Mouse (Mus musculus) testis, adult 2 months (tissue): ENCODE results near the gene Gpr37l1. TPM values are rescaled to one million over a fixed set of nuclear protein-coding genes. Genes with fewer than 3 reads are reported as not detected.

ENCODE experiments used
- H3K27ac ChIP-seq: fragments of 200-500 bp; 2 replicates; pipeline ENCODE4 v1.5.1; 2012; ENCODE audit warnings: low read depth, low read length; ENCODE audit not compliant: control insufficient read depth, insufficient read depth
- H3K27me3 ChIP-seq: fragments of 200-500 bp; 2 replicates; pipeline ENCODE4 v1.6.1; 2012; ENCODE audit warnings: mild to moderate bottlenecking, low read length, moderate library complexity; ENCODE audit not compliant: control insufficient read depth, insufficient read depth
- H3K36me3 ChIP-seq: fragments of 200-500 bp; 2 replicates; pipeline ENCODE4 v1.6.1; 2012; ENCODE audit warnings: mild to moderate bottlenecking, low read length; ENCODE audit not compliant: control insufficient read depth, insufficient read depth
- H3K4me1 ChIP-seq: fragments of 200-500 bp; 2 replicates; pipeline ENCODE4 v1.6.1; 2012; ENCODE audit warnings: low read length; ENCODE audit not compliant: control insufficient read depth, insufficient read depth
- H3K4me3 ChIP-seq: fragments of 200-500 bp; 2 replicates; pipeline ENCODE4 v1.5.1; 2012; ENCODE audit warnings: low read depth, mild to moderate bottlenecking, low read length, moderate library complexity, mixed read lengths; ENCODE audit not compliant: control insufficient read depth
- CTCF ChIP-seq: fragments of 200-500 bp; IDR thresholded peaks from 2 replicates; pipeline ENCODE4 v1.5.1; 2012; ENCODE audit warnings: low read depth, mild to moderate bottlenecking, inconsistent platforms, low read length, moderate library complexity; ENCODE audit not compliant: control insufficient read depth, insufficient read depth, insufficient replicate concordance
- POLR2A ChIP-seq: fragments of 200-500 bp; IDR thresholded peaks from 2 replicates; pipeline ENCODE4 v1.6.1; 2012; ENCODE audit warnings: low read depth, mild to moderate bottlenecking, inconsistent platforms, low read length, moderate library complexity; ENCODE audit not compliant: control insufficient read depth
- polyA plus RNA-seq: library from polyadenylated mRNA; depleted of rRNA; stranded (reverse); fragments of >200 nt; gene quantifications from 2 replicates; pipeline ENCODE4 v1.2.3, GENCODE M21; 2012

Gene Gpr37l1
- polyA plus RNA-seq, 1 experiment, result not detected

DNA sequence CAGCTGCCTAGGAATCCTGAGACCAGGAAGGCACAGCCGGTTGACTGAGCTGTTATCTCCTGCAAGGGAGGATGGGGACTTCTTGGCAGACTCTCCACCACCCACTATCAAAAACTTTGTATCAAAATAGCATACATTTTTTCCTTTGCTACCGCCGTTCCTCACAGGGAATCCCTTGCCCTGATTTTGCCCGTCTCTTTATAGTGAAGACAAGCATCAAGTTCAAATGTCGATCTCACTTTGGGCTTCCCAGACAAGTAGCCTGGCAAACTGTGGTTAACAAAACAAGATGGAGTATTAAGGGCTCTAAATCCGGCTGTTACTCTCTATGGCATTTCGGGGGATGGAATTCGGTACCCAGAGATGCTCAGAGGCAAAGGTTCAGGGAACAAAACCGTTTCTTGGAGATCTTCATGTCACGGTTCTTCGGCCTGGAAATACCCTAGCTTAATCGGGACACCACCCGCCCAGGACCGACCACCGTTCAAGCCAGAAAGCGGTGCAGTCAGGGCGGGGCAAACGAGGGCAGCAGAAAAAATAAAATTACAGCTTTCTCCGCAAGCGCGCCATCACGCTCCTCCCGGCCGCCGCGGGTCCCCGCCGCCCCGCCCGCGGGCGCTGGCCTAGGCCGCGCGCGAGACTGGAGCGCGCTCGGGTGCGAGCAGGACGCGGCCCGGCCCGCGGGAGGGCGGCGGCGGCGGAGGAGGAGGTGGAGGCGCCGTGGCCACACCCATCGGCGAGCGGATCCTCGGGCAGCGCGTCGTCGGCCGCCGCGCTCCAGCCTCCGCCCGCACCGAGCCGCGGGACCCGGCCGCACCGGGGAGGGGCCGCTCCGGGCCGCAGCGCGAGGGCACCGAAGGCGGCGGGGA is 21.2 kb downstream of the Gpr37l1 start, which contains the start of gene Arl8a:
TSS of gene Arl8a (plus strand) at position 748 of the 869 bp plus-strand sequence.
- no peaks in the 10 kb centered on the region for H3K27me3 ChIP-seq
- H3K4me1 ChIP-seq, result peaks cover 16% of the 10 kb centered on the region
- H3K4me3 ChIP-seq, result peak within 1 kb of the TSS; percentile 93
- H3K27ac ChIP-seq, result peak within 1 kb of the TSS; percentile 88
- no peaks in the 10 kb centered on the region for H3K36me3 ChIP-seq
- no peak for TF ChIP-seq POLR2A
- no peak for TF ChIP-seq CTCF

DNA sequence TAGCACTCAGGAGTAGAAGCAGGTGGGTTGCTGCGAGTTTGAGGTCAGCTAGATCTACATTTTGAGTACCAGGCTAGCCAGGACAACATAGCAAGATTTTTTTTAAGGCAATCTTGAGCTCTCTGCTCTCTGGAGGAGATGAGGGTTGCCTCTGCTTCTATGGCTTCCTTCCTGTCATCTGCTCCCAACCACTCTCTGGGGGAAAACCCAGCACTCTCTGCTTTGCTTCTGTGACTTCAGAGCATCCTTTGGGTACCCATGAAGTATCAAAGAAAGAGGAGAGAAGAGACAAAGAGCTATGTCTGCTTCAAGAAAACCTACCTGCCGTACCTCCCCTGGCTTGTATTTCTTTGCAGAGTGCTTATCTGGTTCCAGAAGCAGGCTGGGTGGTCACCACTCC is 23.5 kb downstream of the Gpr37l1 start:
- H3K4me3 ChIP-seq, result no peak overlapping the region
- no peak overlapping the region for H3K27ac ChIP-seq
- H3K4me1 ChIP-seq, result peaks cover 16% of the 10 kb centered on the region
- H3K27me3 ChIP-seq, result no peaks in the 10 kb centered on the region
- no peaks in the 10 kb centered on the region for H3K36me3 ChIP-seq
- TF ChIP-seq POLR2A, result no peak
- no peak for TF ChIP-seq CTCF

DNA sequence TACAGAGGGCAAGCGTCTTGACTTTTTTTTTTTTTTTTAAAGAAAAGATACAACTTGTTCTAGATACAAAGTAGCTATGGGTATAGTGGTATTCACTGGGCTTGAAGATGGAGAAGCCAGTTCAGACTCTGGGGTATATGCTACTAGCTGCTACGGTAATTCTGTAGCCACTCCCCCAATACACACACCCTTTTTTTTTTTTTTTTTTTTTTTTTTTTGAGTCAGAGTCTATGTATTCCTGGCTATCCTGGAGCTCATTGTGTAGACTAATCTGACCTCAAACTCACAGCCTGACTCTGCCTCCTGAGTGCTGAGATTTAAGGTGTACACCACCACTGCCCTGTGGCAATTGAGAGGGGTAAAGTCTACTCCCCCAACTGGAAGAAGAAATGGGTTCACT is 25.0 kb downstream of the Gpr37l1 start:
- Histone ChIP-seq H3K27me3 (no peaks in the 10 kb centered on the region), H3K4me3 (no peak overlapping the region), H3K27ac (no peak overlapping the region), H3K4me1 (peaks cover 12% of the 10 kb centered on the region), H3K36me3 (no peaks in the 10 kb centered on the region)
- TF ChIP-seq CTCF (no peak), POLR2A (no peak)

DNA sequence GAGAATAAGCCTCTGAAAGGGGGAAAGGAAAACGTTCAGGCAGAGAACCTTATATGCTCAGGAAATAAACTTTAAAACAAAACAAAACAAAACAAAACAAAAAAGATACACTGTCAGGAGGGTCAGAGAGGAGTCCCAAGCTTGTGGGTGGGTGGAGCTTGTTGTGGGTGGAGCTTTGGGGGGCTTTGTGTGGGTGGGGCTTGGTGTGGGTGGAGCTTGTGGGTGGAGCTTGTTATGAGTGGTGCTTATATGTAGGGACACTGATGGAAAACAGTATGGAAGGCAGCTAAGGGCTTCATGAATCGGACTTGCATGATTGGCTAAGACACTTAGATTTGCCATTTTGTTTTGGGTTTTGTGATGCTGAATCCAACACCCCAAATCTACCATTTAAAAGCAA is 27.6 kb downstream of the Gpr37l1 start:
- no peaks in the 10 kb centered on the region for H3K36me3 ChIP-seq
- TF ChIP-seq CTCF (no peak), POLR2A (no peak)
- H3K4me3 ChIP-seq, result no peak overlapping the region
- no peaks in the 10 kb centered on the region for H3K4me1 ChIP-seq
- no peaks in the 10 kb centered on the region for H3K27me3 ChIP-seq
- H3K27ac ChIP-seq, result no peak overlapping the region

DNA sequence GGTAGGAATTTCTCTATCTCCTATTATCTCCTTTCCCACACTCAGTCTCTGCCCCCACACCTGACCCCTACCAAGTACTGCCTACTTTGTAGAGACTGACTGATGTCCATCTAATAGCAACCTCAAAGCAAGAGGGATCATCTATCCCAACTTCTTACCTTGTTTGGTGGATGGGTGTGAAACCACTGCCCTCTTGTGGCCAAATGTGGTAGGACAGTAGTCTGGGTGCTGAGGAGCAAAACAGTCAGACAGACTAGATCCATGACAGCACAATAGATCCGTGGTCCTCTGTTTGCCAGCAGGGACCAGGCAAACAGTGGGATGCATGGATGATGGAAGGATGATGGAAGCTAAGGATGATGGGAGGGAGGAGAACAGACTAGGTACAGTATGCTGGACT is 31.0 kb downstream of the Gpr37l1 start:
- no peak overlapping the region for H3K4me3 ChIP-seq
- no peaks in the 10 kb centered on the region for H3K27me3 ChIP-seq
- no peak overlapping the region for H3K27ac ChIP-seq
- TF ChIP-seq POLR2A (no peak), CTCF (peak; percentile 73; the same call in 1 of the 2 replicates)
- H3K4me1 ChIP-seq, result no peaks in the 10 kb centered on the region
- H3K36me3 ChIP-seq, result no peaks in the 10 kb centered on the region

DNA sequence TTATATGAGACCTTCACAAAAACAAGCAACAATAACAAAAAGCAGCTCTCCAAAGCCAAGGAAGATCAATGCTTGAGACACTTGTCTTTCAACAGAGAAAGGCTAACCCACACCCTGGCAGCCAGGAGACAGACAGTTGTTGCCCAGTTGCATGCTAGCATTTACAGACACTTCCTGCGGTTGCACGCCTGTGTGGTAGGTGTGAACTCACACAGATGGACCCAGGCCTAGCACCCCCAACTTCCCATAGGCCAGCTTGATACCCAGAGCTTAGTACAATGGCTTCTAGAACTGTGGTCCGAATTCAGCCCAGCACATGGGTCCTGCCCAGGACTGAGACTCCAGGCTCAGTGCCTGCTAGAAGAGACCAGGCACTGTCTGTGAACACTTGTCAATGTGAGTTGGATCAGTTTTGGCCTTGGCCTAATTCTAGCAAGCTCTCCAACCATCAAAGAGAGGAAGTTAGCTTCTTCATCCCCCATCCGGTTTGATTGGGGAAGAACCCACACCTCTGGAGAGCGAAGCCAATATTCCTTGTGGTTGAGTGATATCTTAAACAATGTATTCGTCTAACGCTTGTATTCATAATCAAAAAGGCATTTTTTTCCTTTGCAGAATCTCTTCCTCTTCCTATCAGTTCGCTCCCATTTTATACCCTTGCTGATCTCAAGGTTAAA is 32.2 kb downstream of the Gpr37l1 start:
- H3K27me3 ChIP-seq, result no peaks in the 10 kb centered on the region
- H3K4me3 ChIP-seq, result no peak overlapping the region
- H3K4me1 ChIP-seq, result no peaks in the 10 kb centered on the region; the same call in 1 of the 2 replicates
- no peaks in the 10 kb centered on the region for H3K36me3 ChIP-seq
- H3K27ac ChIP-seq, result no peak overlapping the region
- TF ChIP-seq POLR2A (no peak), CTCF (no peak)

DNA sequence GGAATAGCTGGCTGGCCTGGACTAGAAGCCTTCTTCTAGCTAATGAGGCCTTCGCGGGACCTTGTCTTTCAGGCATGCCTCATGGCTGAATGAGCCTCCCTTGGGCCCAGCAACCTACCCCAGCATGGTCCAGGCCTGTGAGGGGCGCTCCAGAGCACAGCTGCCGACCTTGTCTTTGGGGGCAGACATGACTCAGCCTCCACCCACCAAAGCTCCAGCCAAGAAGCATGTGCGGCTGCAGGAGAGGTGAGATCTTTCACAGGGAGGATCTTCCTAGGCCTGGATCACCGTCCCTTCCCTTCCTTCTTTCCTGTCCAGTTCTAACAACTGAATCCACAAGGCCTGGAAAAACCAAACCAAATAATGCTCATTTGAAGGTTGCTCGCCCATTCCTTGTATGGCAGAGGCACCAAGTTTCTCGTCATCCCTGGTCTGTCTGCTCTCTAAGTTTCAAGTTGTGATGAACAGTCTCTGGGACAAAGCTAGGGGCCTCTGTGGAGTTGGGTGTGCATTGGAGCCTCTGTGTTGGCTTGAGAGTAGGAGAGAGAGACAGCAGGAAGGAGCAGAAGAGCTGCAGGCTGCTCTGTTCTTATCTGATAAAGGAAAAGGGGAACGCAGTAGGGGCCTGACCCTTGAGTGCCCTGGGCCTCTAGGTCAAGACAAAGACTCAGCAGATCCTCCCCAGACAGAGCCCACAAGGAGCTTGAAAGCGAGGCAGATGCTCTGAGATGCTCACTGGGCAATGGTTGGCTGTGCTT is 33.6 kb downstream of the Gpr37l1 start:
- Histone ChIP-seq H3K36me3 (no peaks in the 10 kb centered on the region), H3K27me3 (no peaks in the 10 kb centered on the region), H3K27ac (no peak overlapping the region), H3K4me1 (no peaks in the 10 kb centered on the region; the same call in 1 of the 2 replicates), H3K4me3 (no peak overlapping the region)
- TF ChIP-seq CTCF, result no peak
- no peak for TF ChIP-seq POLR2A
